ENCODE assay signal across 25 mouse cellular contexts in the genomic region with DNA sequence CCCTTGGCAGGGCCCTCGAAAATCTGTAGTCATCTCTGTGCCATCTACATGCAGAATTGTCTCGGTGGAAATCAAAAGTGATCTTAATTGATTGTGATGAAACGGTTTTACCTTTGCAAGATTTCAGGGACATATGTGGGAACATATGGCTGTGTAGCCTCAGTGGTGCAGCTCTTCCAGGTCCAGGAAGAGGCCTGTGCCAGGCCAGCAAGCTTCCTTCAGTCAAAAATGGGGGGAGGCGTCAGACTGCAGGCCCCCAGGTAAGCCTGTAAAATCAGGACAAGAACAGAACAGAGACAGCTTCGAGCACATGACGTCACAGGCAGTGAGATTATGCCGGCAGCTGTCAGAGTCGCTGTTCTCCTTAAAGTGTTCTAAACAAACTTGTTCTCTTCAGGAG. TPM values are rescaled to one million over a fixed set of nuclear protein-coding genes. Genes with fewer than 3 reads are reported as not detected.
A peak's percentile ranks its signal among the peaks of the same experiment; 100 is the strongest.
DNase-seq lines count a peak whose midpoint lies in the region; ATAC-seq lines count a peak whose summit lies in the region.
"Had no signal": no experiment of that assay in that cellular context is flagged by ENCODE, and none has a peak within 500 bp of the region (broad histone marks: within the 10 kb centered on the region; RNA-seq: fewer than 3 reads in every experiment).

No protein-coding gene starts in this region.

- H3K9ac ChIP-seq in forebrain, embryonic 16.5 days (replicated peaks; ENCODE audit: low read depth, low read length), result no peak overlapping the region
- H3K9ac ChIP-seq in forebrain, embryonic 12.5 days, result no peak overlapping the region
- H3K9ac ChIP-seq: embryonic facial prominence, embryonic 15.5 days; heart, embryonic 12.5 days; limb, embryonic 15.5 days; liver, embryonic 14.5 days; lung, embryonic 14.5 days had no signal

- H3K9me3 ChIP-seq in forebrain, embryonic 16.5 days (ENCODE audit: control insufficient read depth, low read length), result no peaks in the 10 kb centered on the region
- H3K9me3 ChIP-seq in forebrain, embryonic 12.5 days, result no peaks in the 10 kb centered on the region
- H3K9me3 ChIP-seq: embryonic facial prominence, embryonic 15.5 days; heart, embryonic 12.5 days; hindbrain, embryonic 10.5 days; limb, embryonic 15.5 days had no signal

- WGBS in forebrain, embryonic 16.5 days, result 54% methylated on average over 8 of the region's 8 CpGs
- 84% methylated on average over 8 of the region's 8 CpGs for WGBS in forebrain, embryonic 12.5 days

- no peak overlapping the region for H3K27ac ChIP-seq in forebrain, embryonic 16.5 days (ENCODE audit: low read length)
- H3K27ac ChIP-seq in forebrain, embryonic 12.5 days, result no peak overlapping the region
- H3K27ac ChIP-seq: embryonic facial prominence, embryonic 15.5 days; hindbrain, embryonic 10.5 days; hindbrain, postnatal 0 days; layer of hippocampus, adult 2 months; left cerebral cortex, adult 2 months; limb, embryonic 15.5 days; liver, embryonic 14.5 days had no signal

- DNase-seq in right cerebral cortex, postnatal 10 days (ENCODE audit: low spot score in 2 of 2), result peak; percentile 47 to 62
- no peak for DNase-seq in right cerebral cortex, postnatal 4 days
- peak; percentile 39 to 42 for DNase-seq in cerebellum, postnatal 10 days
- no peak for DNase-seq in left cerebral cortex, adult 18-20 months (ENCODE audit: low spot score in 2 of 2)
- no peak for DNase-seq in left cerebral cortex, postnatal 4 days
- DNase-seq: adrenal gland, postnatal 25 days; gastrocnemius, postnatal 25 days; heart, adult 18-20 months; heart, postnatal 10 days; kidney, postnatal 25 days; lung, embryonic 14.5 days; lung, postnatal 4 days; midbrain, embryonic 14.5 days; thymus, adult 2 months had no signal

- intact Hi-C loops in left cerebral cortex, postnatal 4 days (cut with DNase I), result no loop called here

- no peaks in the 10 kb centered on the region for H3K27me3 ChIP-seq in forebrain, embryonic 16.5 days (replicated peaks; ENCODE audit: control insufficient read depth, insufficient read depth, low read length)
- no peaks in the 10 kb centered on the region for H3K27me3 ChIP-seq in forebrain, embryonic 12.5 days
- H3K27me3 ChIP-seq: embryonic facial prominence, embryonic 15.5 days; heart, embryonic 12.5 days; limb, embryonic 15.5 days had no signal

- no peaks in the 10 kb centered on the region for H3K36me3 ChIP-seq in forebrain, embryonic 16.5 days (ENCODE audit: control insufficient read depth, insufficient read depth)
- no peaks in the 10 kb centered on the region for H3K36me3 ChIP-seq in forebrain, embryonic 12.5 days (replicated peaks)
- H3K36me3 ChIP-seq: embryonic facial prominence, embryonic 15.5 days; heart, embryonic 12.5 days; hindbrain, embryonic 10.5 days; limb, embryonic 15.5 days had no signal

- peaks cover 2% of the 10 kb centered on the region; the same call in 1 of the 2 replicates for H3K4me1 ChIP-seq in forebrain, embryonic 16.5 days (replicated peaks; ENCODE audit: control insufficient read depth, insufficient read depth, low read length)
- no peaks in the 10 kb centered on the region for H3K4me1 ChIP-seq in forebrain, embryonic 12.5 days
- H3K4me1 ChIP-seq: embryonic facial prominence, embryonic 15.5 days; heart, embryonic 12.5 days; hindbrain, embryonic 10.5 days; limb, embryonic 15.5 days had no signal

- no peak overlapping the region for H3K4me2 ChIP-seq in forebrain, embryonic 16.5 days (ENCODE audit: low read length)
- H3K4me2 ChIP-seq in forebrain, embryonic 12.5 days, result no peak overlapping the region
- H3K4me2 ChIP-seq: embryonic facial prominence, embryonic 15.5 days; heart, embryonic 12.5 days; limb, embryonic 15.5 days; lung, embryonic 14.5 days had no signal

- no peak overlapping the region for H3K4me3 ChIP-seq in forebrain, embryonic 16.5 days (replicated peaks; ENCODE audit: low read length)
- H3K4me3 ChIP-seq in forebrain, embryonic 12.5 days (replicated peaks), result no peak overlapping the region
- H3K4me3 ChIP-seq: embryonic facial prominence, embryonic 15.5 days; heart, embryonic 12.5 days; hindbrain, embryonic 10.5 days; layer of hippocampus, adult 2 months; left cerebral cortex, adult 2 months; limb, embryonic 15.5 days had no signal

- peak; percentile 38; the same call in 1 of the 2 replicates for ATAC-seq in forebrain, embryonic 16.5 days
- no peak for ATAC-seq in forebrain, embryonic 12.5 days (ENCODE audit: low FRiP score)
- ATAC-seq: hindbrain, postnatal 0 days; intestine, embryonic 16.5 days had no signal

RNA-seq across cellular contexts. Expression of a gene that starts 20.5 kb away (rescaled TPM):
- 147 TPM in 2 replicates for polyA plus RNA-seq in forebrain, embryonic 16.5 days (2015; fragmentation: Nextera tagmentation; extraction: Ambion mirVana)
- polyA plus RNA-seq in forebrain, embryonic 12.5 days (2016; fragmentation: Nextera tagmentation; extraction: Ambion mirVana), result 91.2 and 96.3 TPM in 2 replicates
- total RNA-seq in left cerebral cortex, adult 18-20 months (2021), result 100 to 1,000 TPM; 423 to 477 TPM
- 100 to 1,000 TPM; 162 to 172 TPM for total RNA-seq in left cerebral cortex, postnatal 4 days (2021)

RNA-seq across cellular contexts. Expression of a gene that starts 29.8 kb away (rescaled TPM):
- 8.7 and 11.5 TPM in 2 replicates for polyA plus RNA-seq in forebrain, embryonic 16.5 days (2015; fragmentation: Nextera tagmentation; extraction: Ambion mirVana)
- polyA plus RNA-seq in forebrain, embryonic 12.5 days (2016; fragmentation: Nextera tagmentation; extraction: Ambion mirVana), result 3.9 and 5.6 TPM in 2 replicates
- total RNA-seq in left cerebral cortex, adult 18-20 months (2021), result 10 to 100 TPM; 26.4 to 27.9 TPM
- total RNA-seq in left cerebral cortex, postnatal 4 days (2021), result 10 to 100 TPM; 15.5 to 18.0 TPM

Comparison
In these comparisons a context has a peak if more than half of its experiments do, and no peak if none do; other contexts are left out.
1. DNase-seq: peak in right cerebral cortex, postnatal 10 days (2 of 2) and cerebellum, postnatal 10 days (2 of 2); none in right cerebral cortex, postnatal 4 days (single experiment), left cerebral cortex, adult 18-20 months (0 of 2) and left cerebral cortex, postnatal 4 days (single experiment).